Mouse (Mus musculus) liver, adult 2 months (tissue): ENCODE measurements around the gene Sh3bp5.

ENCODE experiments used
- CTCF ChIP-seq: fragments of 200-500 bp; IDR thresholded peaks from 2 replicates; pipeline ENCODE4 v1.5.1; 2011; ENCODE audit warnings: low read depth, low read length, control low read depth
- POLR2A ChIP-seq: fragments of 200-500 bp; IDR thresholded peaks from 2 replicates; pipeline ENCODE4 v1.6.1; 2011; ENCODE audit warnings: low read length, control low read depth; ENCODE audit not compliant: insufficient read depth; ENCODE audit errors: extremely low read depth

DNA sequence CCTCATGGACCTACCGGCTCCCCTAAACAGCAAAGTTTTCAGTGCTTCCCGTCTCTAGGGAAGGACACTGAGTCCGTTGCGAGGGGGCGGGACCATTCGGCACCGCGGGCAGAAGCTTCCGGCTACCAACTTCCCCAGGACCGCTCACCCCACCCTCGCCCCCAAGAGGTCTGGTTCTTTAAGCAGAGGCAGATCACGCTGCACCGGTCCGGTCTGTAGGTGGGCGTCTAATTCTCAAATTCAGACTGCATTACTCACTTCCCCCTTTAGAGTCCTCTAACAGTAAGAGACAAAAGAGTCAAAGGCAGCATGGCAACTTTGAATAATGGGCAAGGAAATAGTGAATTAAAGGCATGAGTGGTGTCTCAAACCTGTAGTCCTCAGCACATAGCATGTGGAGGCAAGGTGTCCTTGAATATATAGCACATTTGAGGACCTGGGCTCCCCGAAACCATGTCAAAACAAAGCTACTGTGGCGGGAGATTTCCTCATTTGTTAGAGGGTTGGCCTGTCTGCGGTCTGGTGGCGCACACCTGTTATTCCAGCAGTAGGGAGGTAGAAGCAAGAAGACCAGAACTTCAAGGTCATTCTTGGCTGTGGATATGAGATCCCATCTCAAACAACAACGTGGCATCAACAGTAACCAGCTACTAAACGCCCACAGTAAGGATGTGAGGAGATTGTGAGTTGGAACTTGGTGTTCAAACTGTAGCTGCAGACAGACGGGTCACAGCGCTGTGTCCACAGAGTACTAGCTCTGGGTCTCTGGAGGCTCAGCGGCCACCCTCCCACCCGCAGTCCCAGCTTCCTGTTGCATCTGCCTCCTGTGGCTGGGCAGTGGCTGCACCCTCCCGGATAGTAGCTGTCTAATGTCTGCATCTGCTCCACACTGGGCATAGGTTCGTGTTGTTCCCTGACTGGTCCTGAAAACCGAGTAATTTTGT lies 111.8 kb downstream of the Sh3bp5 start, which contains the start of gene Dnah1:
- TF ChIP-seq CTCF (no peak), POLR2A (no peak)
